In the genomic region with DNA sequence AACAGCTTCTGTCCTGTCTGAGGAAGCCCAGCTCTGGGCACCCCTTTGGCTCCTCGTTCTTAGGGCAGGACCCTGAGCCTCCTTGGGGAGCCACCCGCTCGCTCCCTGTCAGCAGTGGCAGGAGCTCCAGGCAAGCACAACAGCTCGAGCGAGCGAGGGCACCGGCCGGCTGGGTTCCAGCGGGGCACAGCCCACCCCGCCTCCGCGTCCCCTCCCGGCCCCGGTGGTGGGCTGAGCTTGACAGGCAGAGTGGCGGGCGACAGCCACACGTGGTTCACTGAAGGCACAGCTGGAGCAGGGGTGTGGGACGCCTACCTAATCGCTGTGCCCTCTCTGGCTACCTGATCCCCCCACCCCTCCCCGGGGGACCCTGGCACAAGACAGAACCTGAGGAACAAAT, we compare ENCODE assay signal across 8 mouse cellular contexts. TPM values are rescaled to one million over a fixed set of nuclear protein-coding genes. Genes with fewer than 3 reads are reported as not detected.
DNase-seq lines count a peak whose midpoint lies in the region; ATAC-seq lines count a peak whose summit lies in the region.

No protein-coding gene starts in this region.

- H3K4me2 ChIP-seq in kidney, embryonic 16.5 days (replicated peaks; ENCODE audit: low read depth, low read length), result peak overlapping the region; percentile 77
- peak overlapping the region; percentile 100 for H3K4me2 ChIP-seq in midbrain, embryonic 15.5 days

- H3K9me3 ChIP-seq in kidney, embryonic 16.5 days (ENCODE audit: low read length), result no peaks in the 10 kb centered on the region
- H3K9me3 ChIP-seq in hindbrain, embryonic 10.5 days, result no peaks in the 10 kb centered on the region
- H3K9me3 ChIP-seq in midbrain, embryonic 15.5 days, result no peaks in the 10 kb centered on the region

- peak overlapping the region; percentile 54 for H3K9ac ChIP-seq in kidney, embryonic 16.5 days (replicated peaks; ENCODE audit: low read length)
- peak overlapping the region; percentile 41; the same call in 1 of the 2 replicates for H3K9ac ChIP-seq in midbrain, embryonic 15.5 days

- ATAC-seq in kidney, embryonic 16.5 days (ENCODE audit: low FRiP score, low TSS enrichment), result peak; percentile 82
- ATAC-seq in midbrain, embryonic 15.5 days (replicated peaks), result peak; percentile 75

- DNase-seq in kidney, adult 18-20 months, result no peak
- peak; percentile 45 for DNase-seq in hindbrain, embryonic 10.5 days (ENCODE audit: low spot score)
- no peak for DNase-seq in adrenal gland, adult 18-20 months (ENCODE audit: low spot score in 2 of 2)
- no peak for DNase-seq in frontal cortex, postnatal 25 days (ENCODE audit: low spot score in 2 of 2)
- no peak for DNase-seq in kidney, postnatal 25 days

- peak overlapping the region; percentile 56 for H3K4me3 ChIP-seq in kidney, embryonic 16.5 days (ENCODE audit: low read length)
- H3K4me3 ChIP-seq in brown adipose tissue, adult 24 weeks (ENCODE audit: insufficient read depth, low read depth, low read length), result peak overlapping the region; percentile 51
- H3K4me3 ChIP-seq in hindbrain, embryonic 10.5 days, result peak overlapping the region; percentile 68
- H3K4me3 ChIP-seq in midbrain, embryonic 15.5 days, result peak overlapping the region; percentile 56

- peaks cover 14% of the 10 kb centered on the region for H3K27me3 ChIP-seq in kidney, embryonic 16.5 days (ENCODE audit: insufficient read depth, low read length)
- peaks cover 37% of the 10 kb centered on the region for H3K27me3 ChIP-seq in hindbrain, embryonic 10.5 days (ENCODE audit: insufficient read depth, poor library complexity, severe bottlenecking)
- peaks cover 14% of the 10 kb centered on the region for H3K27me3 ChIP-seq in midbrain, embryonic 15.5 days (replicated peaks)

- H3K4me1 ChIP-seq in kidney, embryonic 16.5 days (ENCODE audit: insufficient read depth, low read length), result peaks cover 5% of the 10 kb centered on the region; the same call in 1 of the 2 replicates
- H3K4me1 ChIP-seq in brown adipose tissue, adult 24 weeks (ENCODE audit: control insufficient read depth, insufficient read depth, insufficient read length, low read length), result no peaks in the 10 kb centered on the region
- H3K4me1 ChIP-seq in hindbrain, embryonic 10.5 days (replicated peaks), result peaks cover 15% of the 10 kb centered on the region
- peaks cover 22% of the 10 kb centered on the region for H3K4me1 ChIP-seq in midbrain, embryonic 15.5 days

- H3K27ac ChIP-seq in kidney, embryonic 16.5 days (ENCODE audit: low read length), result no peak overlapping the region
- H3K27ac ChIP-seq in brown adipose tissue, adult 24 weeks (replicated peaks; ENCODE audit: low read depth, low read length), result no peak overlapping the region
- peak overlapping the region; percentile 23; the same call in 1 of the 2 replicates for H3K27ac ChIP-seq in hindbrain, embryonic 10.5 days
- H3K27ac ChIP-seq in midbrain, embryonic 15.5 days, result no peak overlapping the region

- 1% methylated on average over 20 of the region's 20 CpGs for WGBS in kidney, embryonic 16.5 days
- WGBS in hindbrain, embryonic 10.5 days, result under 1% methylated on average over 20 of the region's 20 CpGs
- 2% methylated on average over 19 of the region's 20 CpGs for WGBS in midbrain, embryonic 15.5 days

- H3K36me3 ChIP-seq in kidney, embryonic 16.5 days (ENCODE audit: insufficient read depth, low read length), result no peaks in the 10 kb centered on the region
- no peaks in the 10 kb centered on the region for H3K36me3 ChIP-seq in hindbrain, embryonic 10.5 days
- H3K36me3 ChIP-seq in midbrain, embryonic 15.5 days (replicated peaks), result no peaks in the 10 kb centered on the region

RNA-seq across cellular contexts. Expression of gene Drd1, which starts 0.5 kb away (rescaled TPM):
- polyA plus RNA-seq in kidney, embryonic 16.5 days (2015; fragmentation: Nextera tagmentation; extraction: Ambion mirVana), result 0.39 and 0.50 TPM in 2 replicates
- polyA plus RNA-seq in brown adipose tissue, adult 24 weeks (2012; ENCODE audit: insufficient read depth, insufficient read length, missing spikeins), result 0.48 TPM in 1 of 2 replicates, not detected in the other
- 0.61 and 0.86 TPM in 2 replicates for polyA plus RNA-seq in hindbrain, embryonic 10.5 days (2016; fragmentation: Nextera tagmentation; extraction: Ambion mirVana)
- 3.0 and 3.3 TPM in 2 replicates for polyA plus RNA-seq in midbrain, embryonic 15.5 days (2015; fragmentation: Nextera tagmentation; extraction: Ambion mirVana)
- total RNA-seq in adrenal gland, adult 18-20 months (2021), result not detected

RNA-seq across cellular contexts. Expression of gene Sfxn1, which starts 16.7 kb away (rescaled TPM):
- 103 TPM in 2 replicates for polyA plus RNA-seq in kidney, embryonic 16.5 days (2015; fragmentation: Nextera tagmentation; extraction: Ambion mirVana)
- polyA plus RNA-seq in brown adipose tissue, adult 24 weeks (2012; ENCODE audit: insufficient read depth, insufficient read length, missing spikeins), result 109 and 122 TPM in 2 replicates
- polyA plus RNA-seq in hindbrain, embryonic 10.5 days (2016; fragmentation: Nextera tagmentation; extraction: Ambion mirVana), result 66.8 and 70.5 TPM in 2 replicates
- 96.8 and 102 TPM in 2 replicates for polyA plus RNA-seq in midbrain, embryonic 15.5 days (2015; fragmentation: Nextera tagmentation; extraction: Ambion mirVana)
- 10 to 100 TPM; 52.2 to 62.6 TPM for total RNA-seq in adrenal gland, adult 18-20 months (2021)
